Mouse (Mus musculus) natural killer cell, adult 2 months (primary cell): ENCODE measurements around the gene Rgs9.

Experiments
- DNase-seq, 2 experiments: peaks; one replicate each; pipeline ENCODE4 v3.0.0; 2022; ENCODE audit warnings: low spot score in 2 of 2

Rgs9 gene

GRCm38 (mm10) chr11:109178788-109179518 is 119.0 kb downstream of the Rgs9 start:
- no peak for DNase-seq

GRCm38 (mm10) chr11:109175376-109175969 is 122.5 kb downstream of the Rgs9 start:
- DNase-seq, result no peak
